Mouse (Mus musculus): ENCODE data around the gene Cdhr5. TPM values are rescaled to one million over a fixed set of nuclear protein-coding genes. Genes with fewer than 3 reads are reported as not detected.

The Cdhr5 gene
- polyA plus RNA-seq, 1 experiment from 2014 or later, result 0.19 TPM

DNA sequence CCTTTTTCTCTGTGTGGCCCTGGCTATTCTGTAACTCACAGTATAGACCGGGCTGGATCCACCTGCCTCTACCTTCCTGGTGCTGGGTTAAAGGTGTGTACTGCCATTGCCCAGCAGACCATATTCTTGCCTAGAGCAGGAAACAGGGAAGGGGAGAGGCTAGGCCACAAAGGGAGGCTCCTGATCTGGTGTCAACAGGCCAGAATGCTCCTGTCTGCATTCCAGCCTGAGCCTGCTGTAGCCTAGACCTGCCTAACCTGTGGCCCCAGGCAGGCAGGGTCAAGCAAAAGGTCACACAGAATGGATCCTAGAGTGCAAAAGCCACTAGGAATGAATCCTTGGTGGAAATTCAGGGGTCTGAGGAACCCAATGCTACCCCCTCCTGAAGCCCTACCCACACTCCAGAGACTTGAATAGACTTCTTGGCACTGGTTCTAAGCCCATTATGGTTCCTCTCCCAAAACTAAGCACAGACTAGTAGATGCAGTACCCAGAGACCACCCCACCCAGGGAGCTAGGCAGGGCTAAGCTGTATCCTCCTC, 57.0 kb downstream of the Cdhr5 start:
- no peak for ATAC-seq (ENCODE audit: insufficient number of reproducible peaks, low FRiP score, low TSS enrichment, low read depth)
- Histone ChIP-seq H3K9me3 (no peaks in the 10 kb centered on the region), H3K4me3 (no peak overlapping the region), H3K27ac (peak overlapping the region; percentile 54; the same call in 1 of the 2 replicates), H3K9ac (no peak overlapping the region), H3K4me1 (peaks cover 71% of the 10 kb centered on the region), H3K4me2 (peak overlapping the region; percentile 82; the same call in 1 of the 2 replicates), H3K27me3 (no peaks in the 10 kb centered on the region), H3K36me3 (peaks cover 12% of the 10 kb centered on the region; the same call in 1 of the 2 replicates)
- 92% methylated on average over 1 of the region's 1 CpGs for WGBS

MicroRNA genes within 50 kb of the gene (microRNA counts, 519-probe panel; counts per million panel counts)
- 3,548 counts per million, percentile 84 among the panel's probes with 10 or more counts for microRNA mmu-miR-210

Small RNA genes within 50 kb of the gene (microRNA-seq; reads per million reads assigned to microRNA genes)
- 945 reads per million, percentile 74 among the genes with 10 or more reads in this experiment for gene Mir210

Other genes with a start within 250 kb of the Cdhr5 start
- not detected in 2 replicates for gene Gm17387, start 247.7 kb downstream of the Cdhr5 start, polyA plus RNA-seq (2015; fragmentation: Nextera tagmentation; extraction: Ambion mirVana)
- gene B4galnt4, start 215.7 kb downstream of the Cdhr5 start, polyA plus RNA-seq (2015; fragmentation: Nextera tagmentation; extraction: Ambion mirVana), result 9.9 and 12.1 TPM in 2 replicates
- 150 and 151 TPM in 2 replicates for gene Pkp3, start 198.6 kb downstream of the Cdhr5 start, polyA plus RNA-seq (2015; fragmentation: Nextera tagmentation; extraction: Ambion mirVana)
- 3.3 and 3.8 TPM in 2 replicates for gene Sigirr, start 176.2 kb downstream of the Cdhr5 start, polyA plus RNA-seq (2015; fragmentation: Nextera tagmentation; extraction: Ambion mirVana)
- 23.4 and 24.1 TPM in 2 replicates for gene Ano9, start 159.0 kb downstream of the Cdhr5 start, polyA plus RNA-seq (2015; fragmentation: Nextera tagmentation; extraction: Ambion mirVana)
- 69.4 and 70.0 TPM in 2 replicates for gene Ptdss2, start 154.4 kb downstream of the Cdhr5 start, polyA plus RNA-seq (2015; fragmentation: Nextera tagmentation; extraction: Ambion mirVana)
- 279 and 294 TPM in 2 replicates for gene Rnh1, start 103.9 kb downstream of the Cdhr5 start, polyA plus RNA-seq (2015; fragmentation: Nextera tagmentation; extraction: Ambion mirVana)
- gene Hras, start 82.8 kb downstream of the Cdhr5 start, polyA plus RNA-seq (2015; fragmentation: Nextera tagmentation; extraction: Ambion mirVana), result 164 and 165 TPM in 2 replicates
- gene Lrrc56, start 82.6 kb downstream of the Cdhr5 start, polyA plus RNA-seq (2015; fragmentation: Nextera tagmentation; extraction: Ambion mirVana), result 8.0 and 9.0 TPM in 2 replicates
- 1.7 and 2.2 TPM in 2 replicates for gene Lmntd2, start 62.7 kb downstream of the Cdhr5 start, polyA plus RNA-seq (2015; fragmentation: Nextera tagmentation; extraction: Ambion mirVana)
- gene Rassf7, start 60.9 kb downstream of the Cdhr5 start, polyA plus RNA-seq (2015; fragmentation: Nextera tagmentation; extraction: Ambion mirVana), result 56.1 and 58.6 TPM in 2 replicates
- gene Phrf1, start 48.0 kb downstream of the Cdhr5 start, polyA plus RNA-seq (2015; fragmentation: Nextera tagmentation; extraction: Ambion mirVana), result 64.3 and 68.9 TPM in 2 replicates
- 3.1 and 3.4 TPM in 2 replicates for gene Irf7, start 10.3 kb downstream of the Cdhr5 start, polyA plus RNA-seq (2015; fragmentation: Nextera tagmentation; extraction: Ambion mirVana)
- gene Sct, start 2.3 kb upstream of the Cdhr5 start, polyA plus RNA-seq (2015; fragmentation: Nextera tagmentation; extraction: Ambion mirVana), result 11.3 and 16.5 TPM in 2 replicates
- gene Drd4, start 15.2 kb upstream of the Cdhr5 start, polyA plus RNA-seq (2015; fragmentation: Nextera tagmentation; extraction: Ambion mirVana), result 1.5 TPM in 2 replicates
- gene Deaf1, start 50.9 kb upstream of the Cdhr5 start, polyA plus RNA-seq (2015; fragmentation: Nextera tagmentation; extraction: Ambion mirVana), result 68.6 and 70.8 TPM in 2 replicates
- gene Tmem80, start 51.0 kb upstream of the Cdhr5 start, polyA plus RNA-seq (2015; fragmentation: Nextera tagmentation; extraction: Ambion mirVana), result 35.9 and 38.5 TPM in 2 replicates
- 42.7 and 43.9 TPM in 2 replicates for gene Eps8l2, start 62.1 kb upstream of the Cdhr5 start, polyA plus RNA-seq (2015; fragmentation: Nextera tagmentation; extraction: Ambion mirVana)
- 272 and 290 TPM in 2 replicates for gene Taldo1, start 115.4 kb upstream of the Cdhr5 start, polyA plus RNA-seq (2015; fragmentation: Nextera tagmentation; extraction: Ambion mirVana)
- gene Gatd1, start 137.3 kb upstream of the Cdhr5 start, polyA plus RNA-seq (2015; fragmentation: Nextera tagmentation; extraction: Ambion mirVana), result 62.8 and 62.9 TPM in 2 replicates
- gene Cend1, start 152.7 kb upstream of the Cdhr5 start, polyA plus RNA-seq (2015; fragmentation: Nextera tagmentation; extraction: Ambion mirVana), result 1.1 and 1.9 TPM in 2 replicates
- gene Slc25a22, start 161.1 kb upstream of the Cdhr5 start, polyA plus RNA-seq (2015; fragmentation: Nextera tagmentation; extraction: Ambion mirVana), result 28.8 and 29.5 TPM in 2 replicates
- 8.8 and 9.8 TPM in 2 replicates for gene Pidd1, start 167.2 kb upstream of the Cdhr5 start, polyA plus RNA-seq (2015; fragmentation: Nextera tagmentation; extraction: Ambion mirVana)
- 1,100 and 1,341 TPM in 2 replicates for gene Rplp2, start 170.6 kb upstream of the Cdhr5 start, polyA plus RNA-seq (2015; fragmentation: Nextera tagmentation; extraction: Ambion mirVana)
- 16.9 and 23.6 TPM in 2 replicates for gene Pnpla2, start 178.4 kb upstream of the Cdhr5 start, polyA plus RNA-seq (2015; fragmentation: Nextera tagmentation; extraction: Ambion mirVana)
- gene Cracr2b, start 184.3 kb upstream of the Cdhr5 start, polyA plus RNA-seq (2015; fragmentation: Nextera tagmentation; extraction: Ambion mirVana), result 16.4 and 21.6 TPM in 2 replicates
- 14.2 and 20.6 TPM in 2 replicates for gene Cd151, start 190.6 kb upstream of the Cdhr5 start, polyA plus RNA-seq (2015; fragmentation: Nextera tagmentation; extraction: Ambion mirVana)
- 54.7 and 57.5 TPM in 2 replicates for gene Polr2l, start 198.3 kb upstream of the Cdhr5 start, polyA plus RNA-seq (2015; fragmentation: Nextera tagmentation; extraction: Ambion mirVana)
- gene Tspan4, start 198.5 kb upstream of the Cdhr5 start, polyA plus RNA-seq (2015; fragmentation: Nextera tagmentation; extraction: Ambion mirVana), result 71.4 and 79.1 TPM in 2 replicates